Mouse (Mus musculus) olfactory bulb, adult 2 months (tissue): Measurements from ENCODE around the gene Rnf5.

Experiments
- CTCF ChIP-seq: fragments of 200-500 bp; IDR thresholded peaks from 2 replicates; pipeline ENCODE4 v1.5.1; 2012; ENCODE audit warnings: low read depth, mild to moderate bottlenecking, low read length, moderate library complexity; ENCODE audit not compliant: insufficient read depth
- POLR2A ChIP-seq: fragments of 200-500 bp; IDR thresholded peaks from 2 replicates; pipeline ENCODE4 v1.6.1; 2012; ENCODE audit warnings: mild to moderate bottlenecking, low read depth, low read length, moderate library complexity; ENCODE audit not compliant: insufficient read depth

DNA sequence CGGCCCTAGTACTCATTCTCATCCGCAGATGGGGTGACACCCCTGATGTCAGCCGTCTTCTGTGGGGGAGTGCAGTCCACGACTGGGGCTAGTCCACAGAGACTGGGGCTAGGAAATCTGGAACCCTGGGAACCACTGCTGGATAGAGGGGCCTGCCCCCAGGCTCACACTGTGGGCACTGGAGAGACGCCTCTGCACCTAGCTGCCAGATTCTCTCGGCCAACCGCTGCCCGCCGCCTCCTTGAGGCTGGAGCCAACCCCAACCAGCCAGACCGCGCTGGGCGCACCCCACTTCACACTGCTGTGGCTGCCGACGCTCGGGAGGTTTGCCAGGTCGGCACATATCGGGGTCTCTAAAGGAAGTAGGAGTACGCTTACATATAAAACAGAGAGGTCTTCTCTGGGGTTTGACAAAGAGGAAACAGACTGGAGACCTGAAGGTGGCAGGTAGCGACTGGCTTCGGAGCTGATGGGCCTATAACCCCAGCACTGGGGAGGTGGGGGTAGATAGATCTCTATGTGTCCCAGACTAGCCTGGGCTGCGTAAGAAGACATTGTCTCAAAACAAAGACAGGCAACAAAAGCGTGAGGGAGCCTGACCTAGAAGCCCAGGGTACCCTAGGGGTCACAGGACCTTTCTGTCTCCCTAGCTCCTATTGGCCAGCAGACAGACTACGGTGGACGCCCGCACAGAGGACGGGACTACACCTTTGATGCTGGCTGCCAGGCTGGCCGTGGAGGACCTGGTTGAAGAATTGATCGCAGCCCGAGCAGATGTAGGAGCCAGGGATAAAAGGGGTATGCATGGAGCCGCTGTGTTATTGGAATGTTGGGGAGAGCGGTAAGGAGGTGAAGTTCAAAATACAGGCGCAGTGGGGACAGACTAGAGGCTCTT, 17.4 kb downstream of the Rnf5 start:
- TF ChIP-seq CTCF = no peak
- no peak for TF ChIP-seq POLR2A
